Mouse (Mus musculus) fibroblast of lung, adult 2 months (primary cell): ENCODE results near the gene Sgpp2.

ENCODE experiments used
- DNase-seq: peaks from one replicate; pipeline ENCODE4 v3.0.0-alpha.2; 2011; ENCODE audit warnings: low read depth

Gene Sgpp2

DNA sequence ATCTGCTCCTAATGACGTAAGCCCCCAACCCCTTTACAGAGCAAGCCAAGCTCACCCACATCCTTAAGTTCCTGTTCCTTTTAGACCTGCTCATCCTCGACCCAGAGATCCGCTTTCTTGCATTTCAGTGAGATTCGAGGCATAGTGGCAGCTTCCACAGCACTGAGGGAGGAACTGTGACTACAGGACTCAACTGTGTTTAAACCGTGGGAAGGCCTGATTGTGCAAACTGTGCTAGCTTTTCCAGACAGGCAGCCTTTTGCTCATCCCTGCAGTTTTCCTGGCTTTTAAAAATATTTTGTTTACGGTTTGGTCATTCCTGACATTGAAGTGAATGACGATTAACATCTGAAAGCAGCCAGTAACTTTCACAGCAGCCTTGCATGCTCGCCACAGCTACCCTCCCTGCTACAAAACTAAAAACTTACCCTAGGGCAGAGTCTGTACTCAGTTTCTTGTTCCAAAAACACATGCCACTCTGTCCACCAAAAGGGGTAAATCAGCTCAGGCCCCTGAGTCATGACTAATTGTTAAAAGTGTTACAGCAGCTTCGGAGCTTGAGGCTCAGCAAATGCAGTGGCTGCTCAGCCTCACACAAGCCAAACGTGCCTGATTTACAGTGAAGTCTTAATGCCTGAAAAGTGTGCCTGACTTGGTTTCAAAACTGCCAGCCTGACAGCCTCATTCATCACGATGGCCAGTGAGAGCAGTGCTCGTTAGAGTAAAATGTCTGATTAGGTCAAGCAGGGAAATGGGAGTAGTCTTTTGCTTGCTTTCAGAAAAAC lies 141.1 kb downstream of the Sgpp2 start:
- peak; percentile 13 for DNase-seq

DNA sequence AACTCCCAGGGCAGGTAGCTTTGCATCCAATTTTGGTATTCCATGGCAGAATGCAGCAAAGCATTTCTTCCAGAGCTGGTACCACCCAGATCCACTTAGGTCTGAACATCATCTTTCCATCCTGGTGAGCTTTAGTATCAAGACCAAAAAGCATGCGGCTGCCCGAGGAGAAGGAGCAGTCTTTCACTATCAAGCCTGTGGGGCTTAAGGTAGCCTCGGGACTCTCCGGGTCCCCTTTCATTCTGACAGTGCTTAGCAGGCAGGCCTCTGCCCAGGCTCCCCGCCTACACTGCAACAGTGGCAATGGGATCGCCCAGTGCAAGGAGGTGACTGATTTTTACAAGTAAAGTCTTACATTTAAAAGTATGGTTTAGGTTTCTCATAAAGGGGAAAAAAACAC lies 142.4 kb downstream of the Sgpp2 start:
- no peak for DNase-seq

DNA sequence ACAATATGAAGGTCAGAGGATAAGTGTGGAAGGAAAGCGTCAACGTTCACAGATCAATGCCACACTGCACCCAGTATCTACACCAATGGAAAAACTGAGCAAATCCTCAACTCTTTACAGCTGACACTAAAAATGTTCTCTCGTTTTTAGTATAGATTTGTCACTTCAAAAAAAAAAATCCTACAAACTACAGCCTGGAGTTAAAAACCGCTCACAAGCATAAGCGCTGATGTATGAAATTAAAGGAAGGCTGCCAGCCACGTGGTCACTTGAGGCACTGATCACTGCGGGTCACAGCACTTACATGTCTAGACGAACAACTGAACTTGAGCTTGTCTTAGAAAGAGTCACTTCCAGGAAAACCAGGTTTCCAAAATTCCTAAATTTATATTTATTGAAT lies 143.7 kb downstream of the Sgpp2 start:
- no peak for DNase-seq

DNA sequence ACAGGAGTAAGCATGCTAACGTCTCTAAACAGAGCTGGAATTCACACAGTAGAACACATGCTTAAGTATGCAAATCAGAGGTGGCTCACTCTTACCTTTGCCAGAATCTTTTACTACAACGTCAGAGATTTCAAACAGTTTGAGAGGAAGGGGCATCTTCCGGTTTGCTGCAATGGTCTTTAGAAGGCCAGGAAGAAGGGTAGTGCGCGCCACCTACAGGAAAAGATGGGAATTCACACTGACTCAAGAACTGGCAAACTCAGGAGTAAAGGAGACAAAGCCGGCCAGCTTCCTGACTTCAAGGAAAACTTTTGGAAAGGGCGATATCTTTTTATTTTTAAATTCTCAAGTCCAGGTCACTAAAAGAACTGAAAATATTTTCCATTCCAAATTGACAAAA lies 144.5 kb downstream of the Sgpp2 start:
- DNase-seq, result peak; percentile 17
